Mouse (Mus musculus) heart, postnatal 0 days (tissue): ENCODE results near the gene 4930544D05Rik.

ENCODE experiments used
- CTCF ChIP-seq: IDR thresholded peaks from 2 replicates; pipeline ENCODE4 v1.5.1; 2016; ENCODE audit warnings: antibody characterized with exemption, control low read depth, low read depth
- EP300 ChIP-seq: IDR thresholded peaks from 2 replicates; pipeline ENCODE4 v1.6.1; 2016; ENCODE audit warnings: antibody characterized with exemption, low read depth

DNA sequence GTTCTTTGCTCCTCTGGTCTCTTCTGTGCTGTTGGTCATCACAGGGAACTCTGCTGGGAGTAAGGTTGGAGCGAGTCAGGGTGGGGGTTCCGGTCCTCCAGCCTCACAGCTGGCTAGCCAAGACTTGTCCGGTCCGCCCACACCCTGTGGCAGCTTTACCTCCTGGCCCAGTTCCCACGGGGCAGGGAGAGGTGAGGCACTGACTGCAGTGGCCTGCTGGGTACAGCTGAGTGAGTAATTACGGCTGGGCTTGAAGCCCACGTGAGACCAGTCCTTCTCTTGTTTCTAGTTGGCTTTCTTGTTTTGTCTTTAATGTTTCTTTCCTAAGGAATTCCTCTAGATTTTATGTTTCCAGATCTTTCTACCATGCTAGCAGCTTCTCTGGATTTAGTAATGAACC, 30.2 kb upstream of the 4930544D05Rik start:
- TF ChIP-seq CTCF (no peak), EP300 (no peak)
